Mouse (Mus musculus) urinary bladder, adult 18-20 months (tissue): Measurements from ENCODE around the gene Triobp.
"Not testable (repeated sequence)": the region's sequence is repeated elsewhere in the genome, so short reads cannot be mapped to it uniquely, and the experiment has no call there.

ENCODE experiments used
- DNase-seq, 2 experiments: peaks; one replicate each; pipeline ENCODE4 v3.0.0; 2022; ENCODE audit warnings: low spot score in 2 of 2, mixed read lengths in 2 of 2

The Triobp gene

GRCm38 (mm10) chr15:79000357-79000791 lies 52.9 kb downstream of the Triobp start:
- DNase-seq: no peak

- no peak for DNase-seq
Observed at GRCm38 (mm10) chr15:79001559-79001958, 54.0 kb downstream of the Triobp start.

- no peak for DNase-seq
Observed at GRCm38 (mm10) chr15:79002036-79002435, 54.5 kb downstream of the Triobp start.

- no peak for DNase-seq
Observed at GRCm38 (mm10) chr15:79003079-79003478, 55.6 kb downstream of the Triobp start.

GRCm38 (mm10) chr15:79005581-79005980 lies 58.1 kb downstream of the Triobp start:
- DNase-seq: no peak

- DNase-seq: no peak
Observed at GRCm38 (mm10) chr15:79006638-79007037, 59.1 kb downstream of the Triobp start.

- DNase-seq: no peak
Observed at GRCm38 (mm10) chr15:79007059-79007458, 59.5 kb downstream of the Triobp start.

- not testable (repeated sequence) for DNase-seq
Observed at GRCm38 (mm10) chr15:79007836-79008235, 60.3 kb downstream of the Triobp start.

GRCm38 (mm10) chr15:79009734-79010133 lies 62.2 kb downstream of the Triobp start:
- DNase-seq: no peak

- DNase-seq: no peak
Observed at GRCm38 (mm10) chr15:79011550-79011949, 64.0 kb downstream of the Triobp start.

- no peak for DNase-seq
Observed at GRCm38 (mm10) chr15:79013382-79013781, 65.9 kb downstream of the Triobp start.

GRCm38 (mm10) chr15:79018191-79018590 lies 70.7 kb downstream of the Triobp start:
- no peak for DNase-seq

GRCm38 (mm10) chr15:79018886-79019285 lies 71.4 kb downstream of the Triobp start:
- DNase-seq: no peak

GRCm38 (mm10) chr15:79022671-79023230 lies 75.2 kb downstream of the Triobp start:
- no peak for DNase-seq

GRCm38 (mm10) chr15:79023366-79023765 lies 75.8 kb downstream of the Triobp start:
- no peak for DNase-seq

GRCm38 (mm10) chr15:79025687-79026308 lies 78.3 kb downstream of the Triobp start:
- no peak for DNase-seq

- no peak for DNase-seq
Observed at GRCm38 (mm10) chr15:79026511-79027290, 79.2 kb downstream of the Triobp start.

GRCm38 (mm10) chr15:79027291-79028205 lies 80.0 kb downstream of the Triobp start:
- DNase-seq: peak in 1 of 2 experiments; percentile 37

GRCm38 (mm10) chr15:79028237-79028738 lies 80.8 kb downstream of the Triobp start, which contains the start of gene H1f0:
H1f0 (plus strand) TSS chr15:79028450.
- peak; percentile 90 to 91 for DNase-seq

- DNase-seq: no peak
Observed at GRCm38 (mm10) chr15:79028823-79029484, 81.4 kb downstream of the Triobp start.
